Mouse (Mus musculus) lung, adult 18-20 months (tissue): ENCODE data around the gene Clec2d.
A peak's percentile ranks its signal among the peaks of the same experiment; 100 is the strongest.
"Not testable (repeated sequence)": the region's sequence is repeated elsewhere in the genome, so short reads cannot be mapped to it uniquely, and the experiment has no call there.

Experiments used
- DNase-seq, 2 experiments: peaks; one replicate each; pipeline ENCODE4 v3.0.0; 2022; ENCODE audit warnings: mixed read lengths in 2 of 2

Clec2d gene

GRCm38 (mm10) chr6:129187816-129188215, 7.4 kb downstream of the Clec2d start:
- not testable (repeated sequence) for DNase-seq

- DNase-seq, result no peak
These were observed 13.0 kb downstream of the Clec2d start for GRCm38 (mm10) chr6:129193431-129193830.

- DNase-seq, result not testable (repeated sequence)
These were observed 19.7 kb downstream of the Clec2d start for GRCm38 (mm10) chr6:129200066-129200465.

GRCm38 (mm10) chr6:129202306-129202705, 21.9 kb downstream of the Clec2d start:
- DNase-seq, result no peak

- DNase-seq, result no peak
These were observed 23.9 kb downstream of the Clec2d start for GRCm38 (mm10) chr6:129204342-129204741.

- DNase-seq, result no peak
These were observed 24.4 kb downstream of the Clec2d start for GRCm38 (mm10) chr6:129204838-129205237.

- no peak for DNase-seq
These were observed 28.6 kb downstream of the Clec2d start for GRCm38 (mm10) chr6:129208891-129209519.

GRCm38 (mm10) chr6:129209785-129210446, 29.5 kb downstream of the Clec2d start:
- DNase-seq, result no peak

GRCm38 (mm10) chr6:129210447-129210790, 30.0 kb downstream of the Clec2d start:
- no peak for DNase-seq

GRCm38 (mm10) chr6:129212421-129213195, 32.2 kb downstream of the Clec2d start:
- DNase-seq, result peak in 1 of 2 experiments; percentile 50

GRCm38 (mm10) chr6:129213497-129213896, 33.1 kb downstream of the Clec2d start:
- no peak for DNase-seq

- no peak for DNase-seq
These were observed 33.8 kb downstream of the Clec2d start for GRCm38 (mm10) chr6:129214263-129214662.

GRCm38 (mm10) chr6:129215053-129215452, 34.6 kb downstream of the Clec2d start:
- DNase-seq, result no peak

- DNase-seq, result peak in 1 of 2 experiments; percentile 74
These were observed 35.6 kb downstream of the Clec2d start for GRCm38 (mm10) chr6:129215886-129216637.

- DNase-seq, result no peak
These were observed 36.4 kb downstream of the Clec2d start for GRCm38 (mm10) chr6:129216721-129217230.

GRCm38 (mm10) chr6:129218191-129218696, 37.8 kb downstream of the Clec2d start:
- no peak for DNase-seq

- DNase-seq, result peak; percentile 58 to 60
These were observed 39.6 kb downstream of the Clec2d start for GRCm38 (mm10) chr6:129219897-129220517.

- DNase-seq, result no peak
These were observed 40.6 kb downstream of the Clec2d start for GRCm38 (mm10) chr6:129221053-129221452.

GRCm38 (mm10) chr6:129222188-129222800, 41.9 kb downstream of the Clec2d start:
- DNase-seq, result peak in 1 of 2 experiments; percentile 56

GRCm38 (mm10) chr6:129223611-129224010, 43.2 kb downstream of the Clec2d start:
- DNase-seq, result no peak

- no peak for DNase-seq
These were observed 43.7 kb downstream of the Clec2d start for GRCm38 (mm10) chr6:129224090-129224489.

- no peak for DNase-seq
These were observed 44.7 kb downstream of the Clec2d start for GRCm38 (mm10) chr6:129225078-129225477.
